Mouse (Mus musculus): Measurements from ENCODE around the gene Hfe2.

Hfe2 gene

DNA sequence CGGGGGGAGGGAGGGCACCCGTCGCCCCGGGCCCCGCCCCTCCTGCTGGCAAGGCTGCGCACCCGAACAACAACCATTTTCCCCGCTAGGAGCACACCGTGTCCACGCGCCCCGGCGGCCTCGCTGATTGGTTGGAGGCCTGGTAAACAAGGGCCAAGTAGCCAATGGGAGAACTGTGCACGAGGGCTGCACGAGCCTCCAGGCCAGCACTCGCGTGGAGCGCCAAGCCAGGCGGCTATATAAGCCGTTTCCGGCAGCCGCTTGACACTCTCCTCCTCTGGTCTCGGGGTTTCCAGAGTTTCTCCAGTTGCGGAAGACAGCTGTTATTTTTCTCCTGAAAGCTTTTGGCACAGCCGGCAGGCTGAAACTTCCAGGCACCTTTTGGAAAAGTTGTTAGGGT is 32.7 kb downstream of the Hfe2 start, which contains the start of gene Txnip:
Gene Txnip (plus strand): TSS at position 264 of the 400 bp plus-strand sequence.
- peak; percentile 99 to 100 for DNase-seq (ENCODE audit: low spot score in 2 of 2)

- DNase-seq (ENCODE audit: low spot score in 2 of 2) = no peak
Measured at GRCm38 (mm10) chr3:96558159-96558558, 33.2 kb downstream of the Hfe2 start.

DNA sequence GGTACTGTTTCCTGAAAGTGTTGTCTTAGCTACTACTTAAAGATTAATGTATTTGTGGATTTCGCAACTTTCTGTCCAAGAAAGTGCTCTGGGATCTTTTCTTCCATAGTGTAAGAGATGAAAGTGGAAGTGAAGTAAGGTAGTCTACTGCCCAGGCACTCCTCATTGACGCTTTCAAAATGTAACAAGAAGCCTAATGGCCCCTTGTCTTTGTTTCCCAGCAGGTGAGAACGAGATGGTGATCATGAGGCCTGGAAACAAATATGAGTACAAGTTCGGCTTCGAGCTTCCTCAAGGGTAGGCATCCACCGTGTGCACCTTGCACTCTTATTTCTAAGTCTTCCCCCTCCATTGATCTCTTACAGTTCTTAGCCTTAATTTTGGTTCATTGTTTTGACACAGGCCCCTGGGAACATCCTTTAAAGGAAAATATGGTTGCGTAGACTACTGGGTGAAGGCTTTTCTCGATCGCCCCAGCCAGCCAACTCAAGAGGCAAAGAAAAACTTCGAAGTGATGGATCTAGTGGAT is 33.8 kb downstream of the Hfe2 start:
- no peak for DNase-seq (ENCODE audit: low spot score in 2 of 2)

DNA sequence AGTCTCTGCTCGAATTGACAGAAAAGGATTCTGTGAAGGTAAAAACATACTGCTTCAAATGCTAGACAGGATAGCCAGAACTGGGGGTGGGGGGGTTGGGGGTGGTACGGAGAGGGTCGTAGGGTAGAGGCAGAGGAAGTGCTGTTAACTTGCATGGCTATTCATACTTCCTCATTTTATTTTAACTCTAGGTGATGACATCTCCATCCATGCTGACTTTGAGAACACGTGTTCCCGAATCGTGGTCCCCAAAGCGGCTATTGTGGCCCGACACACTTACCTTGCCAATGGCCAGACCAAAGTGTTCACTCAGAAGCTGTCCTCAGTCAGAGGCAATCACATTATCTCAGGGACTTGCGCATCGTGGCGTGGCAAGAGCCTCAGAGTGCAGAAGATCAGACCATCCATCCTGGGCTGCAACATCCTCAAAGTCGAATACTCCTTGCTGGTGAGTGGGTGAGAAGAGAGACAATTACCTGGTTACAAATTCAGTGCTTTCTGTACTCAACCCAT is 34.5 kb downstream of the Hfe2 start:
- no peak for DNase-seq (ENCODE audit: low spot score in 2 of 2)

DNA sequence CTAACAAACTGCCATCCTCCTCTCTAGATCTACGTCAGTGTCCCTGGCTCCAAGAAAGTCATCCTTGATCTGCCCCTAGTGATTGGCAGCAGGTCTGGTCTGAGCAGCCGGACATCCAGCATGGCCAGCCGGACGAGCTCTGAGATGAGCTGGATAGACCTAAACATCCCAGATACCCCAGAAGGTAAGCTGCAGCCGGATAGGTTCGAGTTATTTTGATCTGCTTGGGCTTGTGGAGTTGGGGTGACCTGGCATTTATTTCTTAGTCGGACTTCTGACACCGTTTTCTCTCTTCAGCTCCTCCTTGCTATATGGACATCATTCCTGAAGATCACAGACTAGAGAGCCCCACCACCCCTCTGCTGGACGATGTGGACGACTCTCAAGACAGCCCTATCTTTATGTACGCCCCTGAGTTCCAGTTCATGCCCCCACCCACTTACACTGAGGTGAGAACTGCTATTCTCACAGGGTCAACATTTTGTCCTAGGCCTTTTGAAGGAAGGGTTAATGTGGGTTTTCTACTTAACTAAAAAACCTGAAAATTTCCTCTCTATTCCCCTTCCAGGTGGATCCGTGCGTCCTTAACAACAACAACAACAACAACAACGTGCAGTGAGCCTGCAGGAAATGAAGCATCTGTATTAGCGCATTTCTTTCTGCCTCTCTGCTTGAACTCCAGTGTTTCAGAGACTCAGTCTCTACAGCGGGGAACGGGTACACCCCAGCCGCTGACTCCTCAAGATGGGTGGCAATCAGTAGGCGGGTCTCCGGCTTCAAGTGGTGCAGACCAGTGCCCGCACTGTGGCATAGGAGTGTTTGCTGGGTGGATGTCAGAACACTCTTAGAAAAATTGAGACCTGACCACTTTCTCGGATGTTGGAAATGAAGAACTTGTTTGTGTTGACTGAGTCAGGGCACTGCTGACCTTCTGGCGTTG is 35.2 kb downstream of the Hfe2 start:
- no peak for DNase-seq (ENCODE audit: low spot score in 2 of 2)

- no peak for DNase-seq (ENCODE audit: low spot score in 2 of 2)
Measured at GRCm38 (mm10) chr3:96560881-96561668, 36.1 kb downstream of the Hfe2 start.

DNA sequence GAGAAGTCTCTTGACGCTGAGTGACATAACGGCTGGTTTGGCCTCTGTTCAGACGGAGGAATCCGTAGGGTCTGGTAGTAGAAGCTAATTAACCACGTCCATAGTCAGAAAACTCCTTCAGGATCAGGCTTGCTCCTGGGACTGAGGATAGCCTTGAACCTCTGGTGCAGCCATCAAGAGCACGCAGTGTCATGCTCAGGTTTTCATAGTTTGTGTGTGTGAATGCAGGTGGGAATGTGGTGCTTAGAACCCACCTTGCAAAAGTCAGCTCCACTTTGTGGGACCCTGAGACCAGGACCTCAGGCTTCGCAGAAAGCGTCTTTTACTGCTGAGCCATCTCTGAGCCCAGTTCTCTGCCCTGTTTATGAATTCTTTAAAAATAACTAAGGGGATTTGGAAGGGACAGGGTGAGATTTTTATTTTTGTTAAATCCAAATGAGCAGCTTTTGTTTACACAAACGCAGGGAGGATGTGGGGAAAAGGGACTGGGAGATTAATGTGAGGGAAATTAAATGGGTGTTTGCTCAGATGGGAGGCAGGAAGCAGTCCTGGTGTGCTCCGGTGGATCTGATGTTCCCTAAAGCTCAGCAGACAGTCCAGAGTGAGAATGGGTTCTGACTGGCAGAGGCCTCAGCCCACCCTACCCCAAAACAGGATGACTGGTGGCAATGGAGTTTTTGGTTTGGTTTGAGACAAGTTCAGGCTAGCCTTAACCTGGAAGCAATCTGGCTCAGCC is 37.1 kb downstream of the Hfe2 start:
- DNase-seq (ENCODE audit: low spot score in 2 of 2) = no peak

GRCm38 (mm10) chr3:96563267-96563666 is 38.3 kb downstream of the Hfe2 start:
- DNase-seq (ENCODE audit: low spot score in 2 of 2) = no peak

- no peak for DNase-seq (ENCODE audit: low spot score in 2 of 2)
Measured at GRCm38 (mm10) chr3:96563911-96564632, 39.1 kb downstream of the Hfe2 start.

GRCm38 (mm10) chr3:96564633-96565032 is 39.7 kb downstream of the Hfe2 start:
- no peak for DNase-seq (ENCODE audit: low spot score in 2 of 2)

GRCm38 (mm10) chr3:96565105-96565504 is 40.1 kb downstream of the Hfe2 start:
- DNase-seq (ENCODE audit: low spot score in 2 of 2) = no peak

- DNase-seq (ENCODE audit: low spot score in 2 of 2) = no peak
Measured at GRCm38 (mm10) chr3:96566661-96567450, 41.9 kb downstream of the Hfe2 start.

- no peak for DNase-seq (ENCODE audit: low spot score in 2 of 2)
Measured at GRCm38 (mm10) chr3:96568605-96569004, 43.6 kb downstream of the Hfe2 start.

DNA sequence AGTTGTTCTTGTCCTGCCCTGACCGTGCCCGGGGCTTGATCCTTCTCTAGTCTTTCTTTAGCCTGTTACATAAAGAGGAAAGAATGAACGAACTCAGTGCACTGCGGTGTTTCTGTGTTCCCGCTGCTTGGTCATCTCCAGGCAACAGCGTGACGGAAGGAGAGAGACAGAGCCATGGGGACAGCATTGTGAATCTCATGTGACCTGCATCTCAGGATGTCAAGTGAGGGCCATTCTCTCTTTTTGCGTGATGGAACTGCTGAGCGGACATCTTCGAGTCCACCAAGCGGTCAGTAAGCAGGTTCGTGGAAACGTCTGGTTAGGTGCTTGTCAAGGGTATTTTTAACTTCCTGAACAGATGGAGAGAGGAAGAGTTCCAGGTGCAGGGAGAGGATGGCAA is 44.5 kb downstream of the Hfe2 start:
- DNase-seq (ENCODE audit: low spot score in 2 of 2) = no peak

DNA sequence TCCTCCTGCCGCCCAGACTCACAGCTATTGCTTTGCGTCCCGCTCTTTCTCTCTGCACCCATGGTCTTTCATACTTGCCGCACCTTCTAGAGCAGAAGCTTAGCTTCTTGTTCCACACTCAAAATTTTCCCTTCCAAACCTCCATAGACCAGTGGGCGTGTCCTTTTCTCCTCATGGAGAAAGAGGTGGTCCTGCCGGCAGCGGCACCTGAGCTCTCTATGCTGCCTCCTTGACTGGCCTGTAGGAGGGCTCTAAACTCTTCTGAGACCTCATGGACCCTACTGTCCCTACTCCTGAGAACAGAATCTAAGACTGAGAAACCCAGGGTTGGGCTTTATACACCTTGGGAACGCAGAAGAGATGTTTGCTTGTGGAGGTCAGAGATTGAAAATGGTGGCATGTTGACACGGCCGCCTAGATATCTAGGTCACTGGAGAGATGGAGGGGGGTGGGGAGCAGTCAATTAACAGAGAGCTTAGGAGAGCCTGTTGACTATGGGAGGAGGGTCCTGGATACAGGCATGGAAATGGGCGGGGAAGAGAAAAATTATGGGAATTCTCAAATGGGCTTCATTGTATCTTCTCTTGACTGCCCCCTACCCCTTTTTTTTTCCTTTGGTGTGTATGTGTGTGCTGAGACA is 45.1 kb downstream of the Hfe2 start:
- DNase-seq (ENCODE audit: low spot score in 2 of 2) = no peak

GRCm38 (mm10) chr3:96570643-96571042 is 45.7 kb downstream of the Hfe2 start:
- no peak for DNase-seq (ENCODE audit: low spot score in 2 of 2)

GRCm38 (mm10) chr3:96571336-96571735 is 46.4 kb downstream of the Hfe2 start:
- no peak for DNase-seq (ENCODE audit: low spot score in 2 of 2)

DNA sequence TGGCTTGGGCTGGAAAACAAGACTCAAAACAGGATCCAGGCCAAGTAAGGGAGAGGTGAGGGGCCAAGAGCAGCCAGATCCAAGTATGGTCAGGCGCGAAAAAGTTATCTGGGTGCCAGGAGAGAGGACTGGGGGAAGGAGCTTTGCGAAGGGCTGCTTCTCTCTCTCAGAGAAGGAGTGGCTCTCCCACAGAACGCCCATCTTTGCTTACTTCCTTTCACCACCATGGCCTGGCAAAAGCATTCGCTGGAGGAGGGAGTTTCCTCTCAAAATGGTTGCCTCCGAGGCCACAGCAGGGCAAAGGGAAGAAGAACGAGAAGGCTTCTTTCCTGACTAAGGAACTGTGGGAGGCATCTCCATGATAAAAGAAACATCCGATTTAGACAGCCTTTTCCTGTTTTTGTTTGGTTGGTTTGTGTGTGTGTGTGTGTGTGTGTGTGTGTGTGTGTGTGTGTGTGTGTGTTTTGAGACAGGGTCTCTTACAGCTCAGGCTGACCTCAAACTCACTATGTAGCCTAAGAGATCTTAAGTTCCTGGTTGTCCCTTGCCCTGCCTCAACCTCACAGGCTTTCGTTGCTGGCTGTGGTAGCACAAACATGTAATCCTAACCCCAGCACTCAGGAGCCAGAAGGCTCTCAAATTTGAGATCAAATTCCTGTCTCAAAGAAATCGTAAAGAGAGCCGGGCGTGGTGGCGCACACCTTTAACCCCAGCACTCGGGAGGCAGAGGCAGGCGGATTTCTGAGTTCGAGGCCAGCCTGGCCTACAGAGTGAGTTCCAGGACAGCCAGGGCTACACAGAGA is 47.1 kb downstream of the Hfe2 start:
- DNase-seq (ENCODE audit: low spot score in 2 of 2) = no peak

Measured in urinary bladder, adult 18-20 months (tissue).